Mouse (Mus musculus) erythroblast, embryonic 14.5 days (primary cell): ENCODE data around the gene Macrod2. TPM values are rescaled to one million over a fixed set of nuclear protein-coding genes. Genes with fewer than 3 reads are reported as not detected.

Experiments
- H3K27me3 ChIP-seq: 2 replicates; pipeline ENCODE4 v1.6.1; 2012; ENCODE audit warnings: inconsistent platforms; ENCODE audit not compliant: control insufficient read depth
- H3K36me3 ChIP-seq: 2 replicates; pipeline ENCODE4 v1.6.1; 2012; ENCODE audit warnings: mild to moderate bottlenecking, inconsistent platforms; ENCODE audit not compliant: control insufficient read depth
- H3K4me1 ChIP-seq: 2 replicates; pipeline ENCODE4 v1.6.1; 2012; ENCODE audit warnings: inconsistent platforms; ENCODE audit not compliant: control insufficient read depth
- H3K4me3 ChIP-seq: replicated peaks from 2 replicates; pipeline ENCODE3; 2012; ENCODE audit warnings: moderate library complexity, mild to moderate bottlenecking, inconsistent platforms
- H3K9me3 ChIP-seq: 2 replicates; pipeline ENCODE4 v1.6.1; 2012; ENCODE audit warnings: low read length, inconsistent platforms, mixed read lengths; ENCODE audit not compliant: control insufficient read depth
- GATA1 ChIP-seq: IDR thresholded peaks from 2 replicates; pipeline ENCODE4 v1.6.1; 2012; ENCODE audit warnings: low read length, inconsistent platforms, mixed read lengths
- TAL1 ChIP-seq: IDR thresholded peaks from 3 replicates; pipeline ENCODE4 v1.6.1; 2012; ENCODE audit warnings: low read length, inconsistent platforms, mixed read lengths
- polyA plus RNA-seq: library from polyadenylated mRNA; stranded (reverse); fragments of >175 nt; gene quantifications from 2 replicates; pipeline ENCODE4 v1.2.3, GENCODE M21; 2012

Macrod2 gene
- polyA plus RNA-seq, 1 experiment, result 0.81 TPM

DNA sequence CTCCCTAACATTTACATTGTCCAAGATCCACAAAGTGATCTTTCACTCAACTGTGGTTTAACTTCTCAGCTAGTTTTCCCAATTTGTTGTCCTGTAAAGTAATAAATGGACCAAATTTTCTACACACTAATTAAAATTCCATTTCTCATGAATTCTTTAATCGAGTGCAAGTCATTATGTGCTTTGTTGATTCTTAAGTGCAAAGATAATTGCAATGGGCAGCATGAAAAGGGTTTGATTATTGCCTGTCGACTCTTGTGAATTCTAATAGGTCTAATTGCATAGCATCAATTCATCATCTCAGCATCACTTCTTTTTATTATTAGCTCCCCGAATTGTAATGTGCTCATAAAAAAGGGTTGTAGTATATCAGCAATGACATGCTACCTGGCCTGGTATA, 1095.4 kb downstream of the Macrod2 start:
- no peaks in the 10 kb centered on the region for H3K36me3 ChIP-seq

DNA sequence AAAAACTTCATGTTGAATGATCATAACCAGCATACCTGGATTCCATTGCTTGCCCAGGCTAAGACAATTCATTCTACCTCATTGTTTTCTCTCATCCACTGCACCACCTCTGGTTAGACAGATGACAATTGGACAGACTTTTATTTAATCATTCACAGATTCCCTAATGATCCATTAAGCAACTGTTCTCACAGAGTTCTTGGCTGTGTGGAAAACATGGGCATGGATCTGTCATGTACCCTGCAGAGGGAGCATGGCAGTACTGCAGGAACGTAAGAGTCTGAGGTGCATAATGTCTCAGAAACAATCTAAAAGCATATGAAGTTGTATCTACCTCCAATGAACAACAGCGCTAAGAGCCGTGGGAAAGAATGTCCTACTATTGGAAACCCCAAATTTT, 1110.3 kb downstream of the Macrod2 start:
- Histone ChIP-seq H3K9me3 (no peaks in the 10 kb centered on the region), H3K27me3 (no peaks in the 10 kb centered on the region), H3K4me3 (no peak overlapping the region), H3K36me3 (no peaks in the 10 kb centered on the region), H3K4me1 (no peaks in the 10 kb centered on the region)
- TF ChIP-seq GATA1 (no peak), TAL1 (no peak)

More for the DNA sequence above, 1095.4 kb downstream of the Macrod2 start:
- TF ChIP-seq GATA1 (no peak), TAL1 (no peak)
- no peak overlapping the region for H3K4me3 ChIP-seq
- H3K9me3 ChIP-seq, result no peaks in the 10 kb centered on the region
- H3K4me1 ChIP-seq, result no peaks in the 10 kb centered on the region
- H3K27me3 ChIP-seq, result no peaks in the 10 kb centered on the region

DNA sequence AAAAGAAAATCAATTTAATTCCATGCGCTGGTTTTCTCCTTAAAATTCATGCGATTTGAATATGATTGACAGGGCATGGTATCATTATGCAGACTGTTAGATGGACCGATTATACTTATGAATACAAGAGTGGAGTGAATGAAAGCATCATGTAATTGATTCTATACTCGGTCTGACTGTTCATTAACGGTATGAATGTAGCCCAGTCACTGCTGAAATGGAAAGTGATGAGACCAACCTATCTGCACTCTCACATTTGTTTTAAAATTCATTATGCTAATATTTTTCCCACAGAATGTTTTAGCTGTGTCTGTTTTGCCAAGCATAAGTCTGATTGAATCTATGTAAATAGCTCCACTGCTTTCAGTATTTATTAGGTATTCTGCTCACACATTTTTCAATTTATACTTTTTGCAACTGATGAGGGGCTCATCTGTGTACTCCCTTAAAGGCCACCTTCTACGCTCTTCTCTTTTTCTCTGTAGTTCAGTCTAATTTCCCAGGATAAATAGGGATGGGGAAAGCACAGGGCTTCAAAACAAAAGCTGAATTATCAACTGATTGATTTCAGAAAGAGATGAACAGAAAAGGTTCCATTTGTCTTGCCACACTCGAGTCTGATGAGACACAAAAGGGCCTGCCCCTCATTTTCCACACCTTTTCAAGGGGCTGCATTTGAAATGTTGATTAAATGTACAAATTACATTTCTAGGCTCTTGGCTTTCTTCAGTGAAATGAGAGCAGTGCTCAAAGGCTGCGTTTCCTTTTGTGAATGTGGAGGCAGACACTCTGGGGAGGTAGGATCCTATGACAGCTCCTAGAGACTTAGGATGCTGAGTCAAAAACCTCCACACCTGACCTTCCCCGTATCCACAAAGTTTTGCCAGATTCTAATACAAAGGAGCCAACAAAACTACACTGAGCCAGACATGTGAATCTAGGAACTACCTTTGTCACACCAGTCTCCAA, 1113.1 kb downstream of the Macrod2 start:
- Histone ChIP-seq H3K4me3 (no peak overlapping the region), H3K9me3 (no peaks in the 10 kb centered on the region), H3K27me3 (no peaks in the 10 kb centered on the region), H3K36me3 (no peaks in the 10 kb centered on the region), H3K4me1 (no peaks in the 10 kb centered on the region)
- TF ChIP-seq GATA1 (no peak), TAL1 (no peak)

DNA sequence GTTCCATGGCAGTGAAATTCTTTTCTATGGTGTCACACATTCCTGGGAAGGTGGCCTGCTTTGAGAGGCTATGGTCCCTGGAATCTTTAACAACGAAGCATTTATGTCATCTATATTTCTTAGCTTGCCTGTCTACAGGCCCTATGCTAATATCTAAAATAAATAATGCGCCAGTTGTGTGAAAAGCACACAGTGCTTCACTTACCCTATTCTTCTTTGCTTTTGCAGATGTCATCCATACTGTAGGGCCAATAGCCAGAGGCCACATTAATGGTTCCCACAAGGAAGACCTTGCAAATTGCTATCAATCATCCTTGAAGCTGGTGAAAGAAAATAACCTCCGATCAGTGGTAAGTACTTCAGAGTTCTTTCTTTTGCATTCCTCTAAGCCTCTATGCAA, 1119.9 kb downstream of the Macrod2 start:
- Histone ChIP-seq H3K36me3 (no peaks in the 10 kb centered on the region), H3K27me3 (no peaks in the 10 kb centered on the region)
- no peak for TF ChIP-seq GATA1

DNA sequence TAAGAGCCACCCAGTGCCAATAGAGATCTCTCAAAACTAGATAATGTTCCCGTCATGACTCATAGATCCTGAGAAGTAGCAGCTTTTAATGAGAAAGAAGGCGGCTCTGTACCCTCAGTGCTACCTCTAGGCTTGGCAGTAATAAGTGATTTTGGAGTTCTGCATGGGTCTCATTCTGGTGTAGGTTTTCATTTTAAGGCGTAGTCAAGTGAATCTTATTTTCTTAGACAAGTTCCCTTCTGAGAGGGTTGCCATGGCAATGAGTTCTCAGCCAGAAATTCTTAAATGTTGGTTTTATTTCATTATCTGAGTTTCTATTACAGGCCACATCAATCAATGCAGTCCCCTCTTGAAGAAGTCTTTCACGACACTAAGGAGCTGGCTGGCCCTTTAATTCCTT, 1127.0 kb downstream of the Macrod2 start:
- no peaks in the 10 kb centered on the region for H3K36me3 ChIP-seq
- no peak for TF ChIP-seq GATA1
- H3K27me3 ChIP-seq, result no peaks in the 10 kb centered on the region
- H3K4me1 ChIP-seq, result no peaks in the 10 kb centered on the region
- H3K9me3 ChIP-seq, result no peaks in the 10 kb centered on the region; the same call in 1 of the 2 replicates
- no peak overlapping the region for H3K4me3 ChIP-seq

More for the DNA sequence above, 1119.9 kb downstream of the Macrod2 start:
- Histone ChIP-seq H3K4me3 (no peak overlapping the region), H3K4me1 (no peaks in the 10 kb centered on the region), H3K9me3 (no peaks in the 10 kb centered on the region; the same call in 1 of the 2 replicates)

DNA sequence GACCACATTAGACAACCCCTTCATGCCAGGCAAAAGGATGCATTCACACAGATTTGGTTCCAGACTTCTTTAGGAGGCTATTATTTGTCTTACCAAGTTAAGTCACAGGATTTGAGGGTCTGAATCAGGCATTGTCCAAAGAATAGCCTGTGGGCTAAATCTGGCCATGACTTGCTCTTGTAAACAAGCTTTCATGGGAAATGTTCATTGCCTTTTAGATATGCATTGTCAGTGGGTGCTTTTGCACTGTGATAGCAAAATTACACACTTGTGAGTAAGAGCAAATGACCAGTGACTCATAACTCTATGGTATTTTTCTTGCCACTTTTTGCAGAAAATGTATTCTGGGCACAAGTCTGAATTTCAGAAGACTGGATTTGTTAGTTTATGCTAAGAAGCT, 1150.8 kb downstream of the Macrod2 start:
- TF ChIP-seq TAL1 (no peak), GATA1 (no peak)
- Histone ChIP-seq H3K27me3 (no peaks in the 10 kb centered on the region), H3K4me1 (no peaks in the 10 kb centered on the region), H3K4me3 (no peak overlapping the region), H3K36me3 (no peaks in the 10 kb centered on the region), H3K9me3 (no peaks in the 10 kb centered on the region)

DNA sequence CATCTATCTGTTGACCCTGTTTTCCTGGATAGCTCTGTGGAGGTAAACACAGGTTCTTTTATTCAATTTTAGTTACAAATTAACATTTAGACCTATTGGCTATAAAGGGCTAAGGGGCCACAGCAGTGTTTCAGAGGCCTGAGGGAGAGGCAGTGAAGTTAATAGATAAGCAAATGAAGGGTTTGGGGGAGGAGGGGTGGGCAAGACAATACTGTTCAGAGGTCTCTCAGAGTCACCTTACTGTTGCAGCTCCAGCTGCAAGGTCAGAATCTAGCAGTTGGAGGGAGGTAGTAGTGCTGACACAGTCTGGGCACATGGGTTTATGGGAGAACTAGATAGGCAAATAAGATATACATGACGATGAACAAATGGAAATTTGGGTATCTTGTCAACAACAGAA, 1156.6 kb downstream of the Macrod2 start:
- Histone ChIP-seq H3K36me3 (no peaks in the 10 kb centered on the region), H3K4me1 (no peaks in the 10 kb centered on the region), H3K9me3 (no peaks in the 10 kb centered on the region), H3K4me3 (no peak overlapping the region), H3K27me3 (no peaks in the 10 kb centered on the region)
- TF ChIP-seq TAL1, result no peak
- TF ChIP-seq GATA1, result no peak

DNA sequence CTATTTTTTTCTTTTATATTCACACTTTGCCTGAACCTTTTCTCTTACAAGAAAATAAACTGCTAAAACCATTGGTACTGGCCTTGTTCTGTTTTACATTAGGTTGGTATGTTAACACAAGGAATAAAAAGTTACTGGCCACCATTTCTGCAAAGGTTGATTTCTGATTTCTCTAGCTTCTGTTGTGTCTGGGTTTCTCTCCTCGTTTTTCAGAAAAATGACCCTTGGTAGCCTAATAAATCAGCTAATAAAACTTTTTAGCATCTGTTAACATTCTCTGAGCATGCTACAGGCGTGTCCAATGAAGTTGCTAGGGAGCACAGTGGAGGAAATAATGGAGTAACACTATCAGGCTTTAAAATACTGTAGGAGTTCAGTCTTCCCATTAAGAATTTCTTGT, 1161.6 kb downstream of the Macrod2 start:
- Histone ChIP-seq H3K4me1 (no peaks in the 10 kb centered on the region), H3K36me3 (no peaks in the 10 kb centered on the region), H3K9me3 (peaks cover 2% of the 10 kb centered on the region; the same call in 1 of the 2 replicates), H3K27me3 (no peaks in the 10 kb centered on the region), H3K4me3 (no peak overlapping the region)
- no peak for TF ChIP-seq GATA1
- no peak for TF ChIP-seq TAL1

DNA sequence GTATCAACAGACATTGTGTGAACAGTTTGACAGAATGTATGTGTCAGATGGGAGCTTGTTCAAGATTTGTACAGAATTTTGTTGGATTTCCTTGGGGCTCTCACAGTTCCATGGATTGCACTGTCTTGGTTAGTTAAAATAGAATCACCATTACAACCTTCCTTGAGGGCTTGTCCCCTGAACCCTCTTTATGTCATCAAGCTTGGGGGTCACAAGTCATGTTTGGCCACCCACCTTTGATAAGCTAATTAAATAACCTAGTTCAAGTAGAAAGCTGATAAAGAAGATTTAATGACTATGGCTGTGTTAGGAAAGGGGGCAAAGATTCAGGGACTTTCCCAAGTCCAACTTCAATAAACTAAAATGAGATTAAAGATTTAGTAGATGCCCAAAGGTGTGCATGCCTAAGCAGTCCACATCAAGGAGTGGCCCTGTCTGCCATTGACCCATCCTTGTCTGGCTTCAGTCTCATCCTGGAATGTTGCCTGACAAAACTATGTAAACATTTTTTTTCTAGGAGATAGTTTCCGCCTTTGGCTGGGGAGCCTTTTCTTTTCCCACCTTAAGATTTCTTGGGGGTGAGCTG, 1163.2 kb downstream of the Macrod2 start:
- no peak for TF ChIP-seq GATA1
- TF ChIP-seq TAL1, result no peak
- H3K27me3 ChIP-seq, result no peaks in the 10 kb centered on the region

More for the DNA sequence above, 1163.2 kb downstream of the Macrod2 start:
- Histone ChIP-seq H3K9me3 (peaks cover 2% of the 10 kb centered on the region; the same call in 1 of the 2 replicates), H3K36me3 (no peaks in the 10 kb centered on the region), H3K4me1 (no peaks in the 10 kb centered on the region), H3K4me3 (no peak overlapping the region)
